Mouse (Mus musculus): ENCODE results near the gene Dlgap5. TPM values are rescaled to one million over a fixed set of nuclear protein-coding genes. Genes with fewer than 3 reads are reported as not detected.

Gene Dlgap5
- polyA plus RNA-seq, 1 experiment from 2014 or later, result 37.0 TPM

GRCm38 (mm10) chr14:47364742-47365449 is 53.3 kb downstream of the Dlgap5 start:
- Histone ChIP-seq H3K9me3 (replicated peaks; ENCODE audit: control insufficient read depth, low read length) (no peaks in the 10 kb centered on the region), H3K4me2 (ENCODE audit: low read depth, low read length) (peak overlapping the region; percentile 42), H3K9ac (ENCODE audit: low read length) (no peak overlapping the region), H3K27ac (ENCODE audit: low read length) (peak overlapping the region; percentile 84), H3K36me3 (ENCODE audit: control insufficient read depth, insufficient read depth, low read length) (no peaks in the 10 kb centered on the region), H3K4me1 (ENCODE audit: control insufficient read depth, insufficient read depth, low read length) (peaks cover 11% of the 10 kb centered on the region), H3K27me3 (ENCODE audit: control insufficient read depth, insufficient read depth, low read length) (no peaks in the 10 kb centered on the region), H3K4me3 (replicated peaks; ENCODE audit: low read length) (no peak overlapping the region)
- ATAC-seq (ENCODE audit: insufficient read depth, low FRiP score), result peak; percentile 51; the same call in 1 of the 2 replicates
- WGBS, result 31% methylated on average over 21 of the region's 21 CpGs

- Histone ChIP-seq H3K4me2 (ENCODE audit: low read depth, low read length) (no peak overlapping the region), H3K9me3 (replicated peaks; ENCODE audit: control insufficient read depth, low read length) (no peaks in the 10 kb centered on the region), H3K27ac (ENCODE audit: low read length) (no peak overlapping the region), H3K4me3 (replicated peaks; ENCODE audit: low read length) (no peak overlapping the region), H3K36me3 (ENCODE audit: control insufficient read depth, insufficient read depth, low read length) (no peaks in the 10 kb centered on the region), H3K9ac (ENCODE audit: low read length) (no peak overlapping the region), H3K27me3 (ENCODE audit: control insufficient read depth, insufficient read depth, low read length) (no peaks in the 10 kb centered on the region), H3K4me1 (ENCODE audit: control insufficient read depth, insufficient read depth, low read length) (peaks cover 5% of the 10 kb centered on the region; the same call in 1 of the 2 replicates)
- ATAC-seq (ENCODE audit: insufficient read depth, low FRiP score), result no peak
- 71% methylated on average over 9 of the region's 9 CpGs for WGBS
Observed at GRCm38 (mm10) chr14:47361899-47362298, 56.3 kb downstream of the Dlgap5 start.

- Histone ChIP-seq H3K27me3 (ENCODE audit: control insufficient read depth, insufficient read depth, low read length) (no peaks in the 10 kb centered on the region), H3K9me3 (replicated peaks; ENCODE audit: control insufficient read depth, low read length) (no peaks in the 10 kb centered on the region), H3K4me2 (ENCODE audit: low read depth, low read length) (no peak overlapping the region), H3K36me3 (ENCODE audit: control insufficient read depth, insufficient read depth, low read length) (no peaks in the 10 kb centered on the region), H3K4me3 (replicated peaks; ENCODE audit: low read length) (no peak overlapping the region), H3K27ac (ENCODE audit: low read length) (no peak overlapping the region), H3K4me1 (ENCODE audit: control insufficient read depth, insufficient read depth, low read length) (peaks cover 3% of the 10 kb centered on the region; the same call in 1 of the 2 replicates), H3K9ac (ENCODE audit: low read length) (no peak overlapping the region)
- no peak for ATAC-seq (ENCODE audit: insufficient read depth, low FRiP score)
- 76% methylated on average over 2 of the region's 2 CpGs for WGBS
Observed at GRCm38 (mm10) chr14:47361418-47361817, 56.8 kb downstream of the Dlgap5 start.

GRCm38 (mm10) chr14:47359610-47360009 is 58.6 kb downstream of the Dlgap5 start:
- 45% methylated on average over 3 of the region's 3 CpGs for WGBS
- no peak for ATAC-seq (ENCODE audit: insufficient read depth, low FRiP score)
- Histone ChIP-seq H3K4me2 (ENCODE audit: low read depth, low read length) (no peak overlapping the region), H3K36me3 (ENCODE audit: control insufficient read depth, insufficient read depth, low read length) (no peaks in the 10 kb centered on the region), H3K27ac (ENCODE audit: low read length) (no peak overlapping the region), H3K4me1 (ENCODE audit: control insufficient read depth, insufficient read depth, low read length) (no peaks in the 10 kb centered on the region), H3K9me3 (replicated peaks; ENCODE audit: control insufficient read depth, low read length) (no peaks in the 10 kb centered on the region), H3K27me3 (ENCODE audit: control insufficient read depth, insufficient read depth, low read length) (no peaks in the 10 kb centered on the region), H3K9ac (ENCODE audit: low read length) (no peak overlapping the region), H3K4me3 (replicated peaks; ENCODE audit: low read length) (no peak overlapping the region)

- Histone ChIP-seq H3K36me3 (ENCODE audit: control insufficient read depth, insufficient read depth, low read length) (no peaks in the 10 kb centered on the region), H3K4me3 (replicated peaks; ENCODE audit: low read length) (no peak overlapping the region)
Observed at GRCm38 (mm10) chr14:47356622-47357021, 61.6 kb downstream of the Dlgap5 start.

GRCm38 (mm10) chr14:47354948-47355347 is 63.3 kb downstream of the Dlgap5 start:
- H3K4me1 ChIP-seq (ENCODE audit: control insufficient read depth, insufficient read depth, low read length), result 0 out of 2 replicates have a peak, but pooled peaks cover 2% of the 10 kb centered on the region
- H3K9me3 ChIP-seq (replicated peaks; ENCODE audit: control insufficient read depth, low read length), result no peaks in the 10 kb centered on the region
- 54% methylated on average over 5 of the region's 5 CpGs for WGBS
- no peak overlapping the region for H3K4me2 ChIP-seq (ENCODE audit: low read depth, low read length)
- H3K9ac ChIP-seq (ENCODE audit: low read length), result no peak overlapping the region
- no peak for ATAC-seq (ENCODE audit: insufficient read depth, low FRiP score)
- H3K36me3 ChIP-seq (ENCODE audit: control insufficient read depth, insufficient read depth, low read length), result no peaks in the 10 kb centered on the region
- peak overlapping the region; percentile 9; the same call in 1 of the 2 replicates for H3K27ac ChIP-seq (ENCODE audit: low read length)
- no peaks in the 10 kb centered on the region for H3K27me3 ChIP-seq (ENCODE audit: control insufficient read depth, insufficient read depth, low read length)
- no peak overlapping the region for H3K4me3 ChIP-seq (replicated peaks; ENCODE audit: low read length)

More at GRCm38 (mm10) chr14:47356622-47357021, 61.6 kb downstream of the Dlgap5 start:
- no peaks in the 10 kb centered on the region for H3K27me3 ChIP-seq (ENCODE audit: control insufficient read depth, insufficient read depth, low read length)
- no peak for ATAC-seq (ENCODE audit: insufficient read depth, low FRiP score)
- H3K9ac ChIP-seq (ENCODE audit: low read length), result no peak overlapping the region
- H3K4me2 ChIP-seq (ENCODE audit: low read depth, low read length), result no peak overlapping the region
- H3K27ac ChIP-seq (ENCODE audit: low read length), result no peak overlapping the region
- no peaks in the 10 kb centered on the region for H3K9me3 ChIP-seq (replicated peaks; ENCODE audit: control insufficient read depth, low read length)
- H3K4me1 ChIP-seq (ENCODE audit: control insufficient read depth, insufficient read depth, low read length), result 0 out of 2 replicates have a peak, but pooled peaks cover 2% of the 10 kb centered on the region
- WGBS, result 77% methylated on average over 3 of the region's 3 CpGs

GRCm38 (mm10) chr14:47354111-47354577 is 64.1 kb downstream of the Dlgap5 start:
- peak; percentile 71; the same call in 1 of the 2 replicates for ATAC-seq (ENCODE audit: insufficient read depth, low FRiP score)
- Histone ChIP-seq H3K36me3 (ENCODE audit: control insufficient read depth, insufficient read depth, low read length) (no peaks in the 10 kb centered on the region), H3K9me3 (replicated peaks; ENCODE audit: control insufficient read depth, low read length) (no peaks in the 10 kb centered on the region), H3K27me3 (ENCODE audit: control insufficient read depth, insufficient read depth, low read length) (no peaks in the 10 kb centered on the region), H3K4me2 (ENCODE audit: low read depth, low read length) (no peak overlapping the region), H3K4me3 (replicated peaks; ENCODE audit: low read length) (no peak overlapping the region), H3K4me1 (ENCODE audit: control insufficient read depth, insufficient read depth, low read length) (0 out of 2 replicates have a peak, but pooled peaks cover 2% of the 10 kb centered on the region), H3K9ac (ENCODE audit: low read length) (no peak overlapping the region), H3K27ac (ENCODE audit: low read length) (peak overlapping the region; percentile 9)
- WGBS, result 60% methylated on average over 8 of the region's 8 CpGs

GRCm38 (mm10) chr14:47353240-47353639 is 65.0 kb downstream of the Dlgap5 start:
- 72% methylated on average over 4 of the region's 4 CpGs for WGBS
- Histone ChIP-seq H3K9me3 (replicated peaks; ENCODE audit: control insufficient read depth, low read length) (no peaks in the 10 kb centered on the region), H3K27ac (ENCODE audit: low read length) (no peak overlapping the region), H3K27me3 (ENCODE audit: control insufficient read depth, insufficient read depth, low read length) (no peaks in the 10 kb centered on the region), H3K36me3 (ENCODE audit: control insufficient read depth, insufficient read depth, low read length) (no peaks in the 10 kb centered on the region), H3K4me3 (replicated peaks; ENCODE audit: low read length) (no peak overlapping the region), H3K4me2 (ENCODE audit: low read depth, low read length) (no peak overlapping the region), H3K9ac (ENCODE audit: low read length) (no peak overlapping the region), H3K4me1 (ENCODE audit: control insufficient read depth, insufficient read depth, low read length) (0 out of 2 replicates have a peak, but pooled peaks cover 2% of the 10 kb centered on the region)
- no peak for ATAC-seq (ENCODE audit: insufficient read depth, low FRiP score)

GRCm38 (mm10) chr14:47352272-47352671 is 65.9 kb downstream of the Dlgap5 start:
- H3K27ac ChIP-seq (ENCODE audit: low read length), result no peak overlapping the region
- no peaks in the 10 kb centered on the region for H3K27me3 ChIP-seq (ENCODE audit: control insufficient read depth, insufficient read depth, low read length)
- no peak overlapping the region for H3K9ac ChIP-seq (ENCODE audit: low read length)
- WGBS, result 82% methylated on average over 10 of the region's 10 CpGs
- H3K4me1 ChIP-seq (ENCODE audit: control insufficient read depth, insufficient read depth, low read length), result 0 out of 2 replicates have a peak, but pooled peaks cover 2% of the 10 kb centered on the region
- no peaks in the 10 kb centered on the region for H3K9me3 ChIP-seq (replicated peaks; ENCODE audit: control insufficient read depth, low read length)
- no peak for ATAC-seq (ENCODE audit: insufficient read depth, low FRiP score)
- no peak overlapping the region for H3K4me3 ChIP-seq (replicated peaks; ENCODE audit: low read length)
- no peaks in the 10 kb centered on the region for H3K36me3 ChIP-seq (ENCODE audit: control insufficient read depth, insufficient read depth, low read length)
- H3K4me2 ChIP-seq (ENCODE audit: low read depth, low read length), result no peak overlapping the region

Measured in stomach, embryonic 16.5 days (tissue).